Comparison of ENCODE assay signal across 27 mouse cellular contexts in genomic region chr2:90810751-90811150, GRCm38 (mm10). TPM values are rescaled to one million over a fixed set of nuclear protein-coding genes. Genes with fewer than 3 reads are reported as not detected.
"Had no signal": no experiment of that assay in that cellular context is flagged by ENCODE, and none has a peak within 500 bp of the region (broad histone marks: within the 10 kb centered on the region; RNA-seq: fewer than 3 reads in every experiment).

No protein-coding gene starts in this region.

- H3K9me3 ChIP-seq: heart, embryonic 12.5 days; hindbrain, embryonic 10.5 days; hindbrain, embryonic 12.5 days; intestine, embryonic 15.5 days; kidney, embryonic 15.5 days; limb, embryonic 10.5 days; limb, embryonic 12.5 days; liver, embryonic 13.5 days; liver, embryonic 15.5 days had no signal

- H3K27me3 ChIP-seq: heart, embryonic 12.5 days; hindbrain, embryonic 12.5 days; intestine, embryonic 15.5 days; kidney, embryonic 15.5 days; limb, embryonic 12.5 days; liver, embryonic 13.5 days; liver, embryonic 15.5 days had no signal

- H3K27ac ChIP-seq: gastrocnemius, adult 2 months; heart, adult 2 months; hindbrain, embryonic 10.5 days; hindbrain, embryonic 12.5 days; hindbrain, embryonic 14.5 days; intestine, embryonic 15.5 days; kidney, embryonic 15.5 days; kidney, postnatal 0 days; limb, embryonic 10.5 days; limb, embryonic 12.5 days; liver, embryonic 13.5 days; liver, embryonic 15.5 days had no signal

- DNase-seq: gastrocnemius, adult 2 months; gastrocnemius, postnatal 10 days; gastrocnemius, postnatal 36 days; heart, adult 2 months; heart, postnatal 10 days; heart, postnatal 4 days; kidney, adult 18-20 months; kidney, adult 9 months; kidney, postnatal 14 days; kidney, postnatal 36 days; layer of hippocampus, adult 9-11 months; layer of hippocampus, postnatal 36 days; liver; liver, embryonic 13.5 days had no signal

- H3K36me3 ChIP-seq: heart, embryonic 12.5 days; hindbrain, embryonic 10.5 days; hindbrain, embryonic 12.5 days; intestine, embryonic 15.5 days; kidney, embryonic 15.5 days; limb, embryonic 10.5 days; limb, embryonic 12.5 days; liver, embryonic 13.5 days; liver, embryonic 15.5 days had no signal

- ATAC-seq: hindbrain, embryonic 16.5 days; inflammation-experienced regulatory T-cells, adult 6 months; intestine, embryonic 15.5 days; intestine, postnatal 0 days had no signal

- H3K4me1 ChIP-seq: heart, embryonic 12.5 days; hindbrain, embryonic 10.5 days; hindbrain, embryonic 12.5 days; intestine, embryonic 15.5 days; kidney, embryonic 15.5 days; limb, embryonic 10.5 days; liver, embryonic 13.5 days; liver, embryonic 15.5 days had no signal

- H3K4me3 ChIP-seq: gastrocnemius, adult 2 months; heart, adult 2 months; heart, embryonic 12.5 days; hindbrain, embryonic 10.5 days; hindbrain, embryonic 12.5 days; intestine, embryonic 15.5 days; kidney, embryonic 15.5 days; limb, embryonic 10.5 days; limb, embryonic 12.5 days; liver, embryonic 13.5 days; liver, embryonic 15.5 days had no signal

RNA-seq across cellular contexts. Expression of gene Agbl2, which starts 28.2 kb away (rescaled TPM):
- polyA plus RNA-seq: inflammation-experienced regulatory T-cells, adult 6 months; liver, embryonic 15.5 days had no signal
